Mouse (Mus musculus): Measurements from ENCODE around the gene Tor2a. TPM values are rescaled to one million over a fixed set of nuclear protein-coding genes. Genes with fewer than 3 reads are reported as not detected.

Tor2a gene
- total RNA-seq, 2 experiments from 2014 or later: 8.1 to 8.3 TPM

- DNase-seq (ENCODE audit: low spot score): no peak
- intact Hi-C loops (cut with DNase I): loop anchor here (2.0 kb wide), 1 partner anchor 15 kb away; no protein-coding TSS in a partner anchor
Observed at GRCm38 (mm10) chr2:32751665-32752033, 5.4 kb upstream of the Tor2a start.

DNA sequence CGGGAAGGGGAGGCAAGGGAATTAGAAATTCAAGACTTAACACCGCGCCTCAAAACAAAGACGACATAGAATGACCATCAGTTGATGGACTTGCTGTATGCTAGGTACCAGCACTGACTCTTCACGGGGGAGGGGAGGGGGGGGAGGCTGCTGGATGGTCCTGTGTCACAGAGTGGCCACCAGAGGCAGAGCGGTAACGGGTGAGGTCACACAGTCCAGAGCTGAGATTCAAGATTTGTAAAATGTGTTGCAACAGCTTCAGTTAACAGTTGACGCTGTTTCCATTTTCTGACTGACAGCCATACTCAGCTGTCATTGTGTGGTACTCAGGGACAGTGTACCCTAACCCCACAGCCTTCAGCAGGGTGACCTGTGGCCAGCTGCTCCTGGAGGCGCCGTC lies 4.9 kb upstream of the Tor2a start:
- intact Hi-C loops (cut with DNase I): loop anchor here (2.0 kb wide), 1 partner anchor 15 kb away; no protein-coding TSS in a partner anchor
- no peak for DNase-seq (ENCODE audit: low spot score)

- intact Hi-C loops (cut with DNase I): loop anchor here (1.0 kb wide), 1 partner anchor 42 kb away; no protein-coding TSS in a partner anchor
- no peak for DNase-seq (ENCODE audit: low spot score)
Observed at GRCm38 (mm10) chr2:32756674-32757055, 369 bp upstream of the Tor2a start.

DNA sequence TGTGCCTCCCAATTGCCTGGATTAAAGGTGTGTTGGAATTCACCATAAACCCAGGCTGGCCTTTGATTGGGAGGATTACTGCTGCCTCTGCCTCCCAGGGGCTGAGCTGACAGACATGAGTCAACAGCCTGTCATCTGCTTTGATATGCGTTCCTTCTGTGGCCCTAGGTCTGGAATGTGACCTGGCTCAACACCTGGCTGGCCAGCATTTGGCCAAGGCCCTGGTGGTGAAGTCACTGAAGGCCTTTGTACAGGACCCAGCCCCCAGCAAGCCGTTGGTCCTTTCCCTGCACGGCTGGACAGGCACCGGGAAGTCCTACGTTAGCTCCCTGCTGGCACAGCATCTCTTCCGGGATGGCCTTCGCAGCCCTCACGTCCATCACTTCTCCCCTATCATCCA lies 1.5 kb downstream of the Tor2a start:
- DNase-seq (ENCODE audit: low spot score): no peak
- intact Hi-C loops (cut with DNase I): no loop called here

- DNase-seq (ENCODE audit: low spot score): no peak
- intact Hi-C loops (cut with DNase I): no loop called here
Observed at GRCm38 (mm10) chr2:32759001-32759400, 2.0 kb downstream of the Tor2a start.

GRCm38 (mm10) chr2:32761361-32761760 lies 4.3 kb downstream of the Tor2a start:
- no peak for DNase-seq (ENCODE audit: low spot score)
- intact Hi-C loops (cut with DNase I): no loop called here

DNA sequence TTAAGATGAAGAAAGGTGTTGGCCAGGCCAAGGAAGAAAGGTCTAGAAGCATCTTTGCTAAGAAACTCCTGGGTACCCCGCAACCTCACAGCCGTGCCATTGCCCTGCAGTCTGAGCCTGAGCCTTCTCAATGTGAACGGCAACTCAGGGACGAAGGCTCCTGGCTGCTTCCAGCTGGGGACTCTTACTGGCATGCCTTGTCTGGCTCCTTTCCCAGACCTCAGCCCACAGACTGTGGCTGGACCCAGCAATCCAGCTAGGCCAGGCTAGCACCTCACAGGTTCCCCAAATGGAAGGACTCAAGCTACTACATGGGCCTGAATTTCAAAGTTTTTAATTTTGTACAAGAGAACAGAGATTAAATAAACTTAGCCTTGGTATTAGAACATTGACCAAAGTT lies 4.8 kb downstream of the Tor2a start:
- DNase-seq (ENCODE audit: low spot score): no peak
- intact Hi-C loops (cut with DNase I): no loop called here

- intact Hi-C loops (cut with DNase I): no loop called here
- DNase-seq (ENCODE audit: low spot score): no peak
Observed at GRCm38 (mm10) chr2:32763353-32763752, 6.3 kb downstream of the Tor2a start.

DNA sequence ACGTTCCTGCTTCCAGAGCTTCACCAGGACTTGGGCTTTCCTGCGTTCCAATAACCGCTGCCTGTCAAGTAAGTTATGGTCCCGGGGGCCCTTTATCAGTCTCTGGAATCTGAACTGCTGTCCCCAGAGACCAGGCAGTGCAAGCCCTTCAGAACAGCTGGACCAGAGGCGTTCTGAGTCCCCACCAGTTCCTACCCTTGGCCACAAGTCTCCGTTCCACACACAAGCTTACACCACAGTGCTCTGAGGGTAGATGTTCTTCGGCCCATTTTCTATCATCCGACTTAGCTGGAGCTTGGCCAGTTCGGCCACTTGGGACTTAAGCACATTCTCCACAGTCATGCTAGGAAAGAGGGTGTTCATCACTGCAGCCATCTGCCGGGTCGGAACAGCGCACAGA lies 10.2 kb downstream of the Tor2a start:
- intact Hi-C loops (cut with DNase I): no loop called here
- no peak for DNase-seq (ENCODE audit: low spot score)

DNA sequence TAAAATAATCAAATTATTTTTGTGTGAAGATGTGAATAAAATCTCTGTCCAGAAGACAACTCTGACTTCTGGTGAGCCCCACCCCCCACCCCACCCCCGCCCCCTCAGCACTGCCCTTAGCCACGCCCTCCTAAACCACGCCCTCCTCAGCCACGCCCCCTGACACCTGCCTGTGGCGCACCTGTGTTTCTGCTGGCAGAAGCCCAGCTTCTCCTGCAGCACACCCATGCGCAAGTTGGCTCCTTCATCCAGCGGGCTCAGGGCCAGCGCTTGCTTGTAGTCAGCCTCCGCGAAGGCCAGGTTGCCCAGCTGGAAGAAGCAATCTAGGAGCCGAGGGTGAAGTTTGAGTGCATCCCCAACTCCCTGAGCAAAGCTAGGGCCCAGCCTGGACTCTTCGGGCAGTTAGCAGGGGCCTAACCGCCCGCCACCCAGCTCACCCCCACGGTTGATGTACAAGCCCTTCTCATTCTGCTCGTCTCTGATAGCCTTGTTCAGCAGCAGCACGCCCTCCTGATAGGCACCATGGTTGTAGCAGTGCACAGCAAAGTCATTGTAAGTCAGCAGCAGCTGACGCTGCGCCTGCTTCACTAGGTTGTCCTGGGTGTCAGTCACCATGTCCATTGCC lies 11.7 kb downstream of the Tor2a start:
- intact Hi-C loops (cut with DNase I): no loop called here
- DNase-seq (ENCODE audit: low spot score): no peak

GRCm38 (mm10) chr2:32769327-32770085 lies 12.5 kb downstream of the Tor2a start:
- DNase-seq (ENCODE audit: low spot score): no peak
- intact Hi-C loops (cut with DNase I): no loop called here

DNA sequence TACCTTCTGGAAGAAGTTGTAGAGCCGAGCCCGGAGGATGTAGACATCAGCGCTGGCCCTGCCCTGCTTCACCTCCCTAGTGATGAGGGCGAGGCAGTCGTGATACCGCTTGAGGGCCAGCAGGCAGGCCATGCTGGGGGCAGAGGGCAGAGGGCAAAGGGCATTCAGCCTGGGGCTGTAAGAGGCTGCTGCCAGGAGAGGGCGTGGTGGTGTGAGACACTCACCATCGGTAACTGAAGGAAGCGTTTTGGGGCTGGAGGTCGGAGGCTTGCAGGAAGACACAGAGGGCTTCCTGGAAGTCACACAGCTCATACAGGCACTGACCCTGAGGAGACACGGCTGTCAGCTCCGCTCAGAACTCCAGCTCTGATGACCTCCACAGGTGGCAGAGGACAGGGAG lies 14.9 kb downstream of the Tor2a start:
- intact Hi-C loops (cut with DNase I): no loop called here
- DNase-seq (ENCODE audit: low spot score): no peak

- DNase-seq (ENCODE audit: low spot score): no peak
- intact Hi-C loops (cut with DNase I): no loop called here
Observed at GRCm38 (mm10) chr2:32772626-32773279, 15.7 kb downstream of the Tor2a start.

DNA sequence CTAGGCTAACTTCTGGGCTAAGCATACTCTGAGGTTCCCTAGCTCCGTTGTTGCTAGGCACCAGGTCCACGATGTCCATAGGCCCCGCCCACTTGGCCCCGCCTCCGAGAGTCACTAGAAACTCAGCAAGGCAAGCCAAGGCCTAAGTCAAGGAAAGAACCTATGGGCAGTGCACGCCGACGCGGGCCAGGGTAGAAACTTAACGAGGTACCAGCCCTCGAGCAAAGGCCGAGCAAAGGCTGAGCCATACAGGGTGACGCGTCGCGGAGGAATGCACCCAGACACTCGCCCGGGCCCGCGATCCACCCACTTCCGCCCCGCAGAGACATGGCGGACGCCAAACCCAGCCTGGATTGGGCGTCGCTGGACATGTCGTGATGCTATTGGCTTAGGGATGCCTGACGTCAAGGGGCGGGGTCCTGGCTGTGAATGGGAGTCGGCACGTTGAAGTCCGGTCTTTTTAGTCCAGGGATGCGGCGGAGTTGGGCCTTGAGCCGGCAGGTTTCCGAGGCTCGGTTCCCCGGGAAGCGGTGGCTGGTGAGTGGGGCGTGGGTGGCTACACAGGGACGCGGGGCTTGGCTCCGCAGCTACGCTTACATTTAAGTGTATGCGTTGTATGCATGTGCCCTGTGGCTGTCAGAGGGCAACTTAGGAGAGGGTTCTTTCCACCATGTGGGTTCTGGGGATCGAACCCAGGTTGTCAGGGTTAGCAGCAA lies 18.5 kb downstream of the Tor2a start, which contains the start of the genes Ttc16 and Ptrh1:
TSS of gene Ttc16 (minus strand) at position 275 of the 716 bp plus-strand sequence.
TSS of gene Ptrh1 (plus strand) at position 428 of the 716 bp plus-strand sequence.
- intact Hi-C loops (cut with DNase I): no loop called here

DNA sequence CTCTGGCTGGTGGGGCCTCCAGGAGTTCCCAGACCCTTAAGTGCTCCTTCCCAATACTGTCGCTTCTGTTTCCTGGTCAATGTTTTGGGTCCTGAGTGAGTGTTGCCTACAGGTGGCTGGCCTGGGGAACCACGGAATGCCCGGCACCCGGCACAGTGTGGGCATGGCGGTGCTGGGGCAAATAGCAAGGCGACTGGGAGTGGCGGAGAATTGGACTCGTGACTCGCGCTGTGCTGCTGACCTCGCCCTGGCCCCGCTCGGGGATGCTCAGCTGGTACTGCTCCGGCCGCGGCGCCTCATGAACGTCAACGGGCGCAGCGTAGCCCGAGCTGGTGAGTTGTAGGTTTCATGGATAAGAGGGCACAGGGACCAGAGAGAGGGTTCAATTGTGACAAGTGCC lies 19.2 kb downstream of the Tor2a start:
- no peak for DNase-seq (ENCODE audit: low spot score)
- intact Hi-C loops (cut with DNase I): no loop called here

More for the DNA sequence above, 18.5 kb downstream of the Tor2a start, which contains the start of the genes Ttc16 and Ptrh1:
- DNase-seq (ENCODE audit: low spot score): peak; percentile 97

- intact Hi-C loops (cut with DNase I): no loop called here
- DNase-seq (ENCODE audit: low spot score): no peak
Observed at GRCm38 (mm10) chr2:32778081-32778480, 21.0 kb downstream of the Tor2a start.

- intact Hi-C loops (cut with DNase I): loop anchor here (1.0 kb wide), 1 partner anchor 75 kb away; no protein-coding TSS in a partner anchor
- no peak for DNase-seq (ENCODE audit: low spot score)
Observed at GRCm38 (mm10) chr2:32779131-32779530, 22.1 kb downstream of the Tor2a start.

DNA sequence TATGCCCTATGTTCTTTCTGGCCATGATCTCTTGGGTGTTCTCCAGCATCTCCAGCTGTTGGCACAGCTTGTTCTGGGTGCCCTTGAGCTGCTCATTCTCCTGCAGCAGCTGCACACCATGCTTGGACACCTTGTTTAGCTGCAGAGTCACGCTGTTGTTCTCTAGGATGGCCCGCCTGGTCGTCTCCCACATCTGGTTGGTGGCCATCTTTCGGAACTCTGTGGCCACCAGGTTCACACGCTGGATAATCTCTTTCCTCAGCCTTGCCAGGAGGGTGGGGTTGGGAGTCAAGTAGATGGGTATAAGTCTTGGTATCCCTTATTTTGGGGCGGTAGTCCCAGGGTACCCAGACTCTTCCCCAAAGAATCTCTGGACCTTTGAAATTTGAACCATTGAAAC lies 22.7 kb downstream of the Tor2a start:
- DNase-seq (ENCODE audit: low spot score): no peak
- intact Hi-C loops (cut with DNase I): loop anchor here (1.0 kb wide), 1 partner anchor 75 kb away; no protein-coding TSS in a partner anchor

DNA sequence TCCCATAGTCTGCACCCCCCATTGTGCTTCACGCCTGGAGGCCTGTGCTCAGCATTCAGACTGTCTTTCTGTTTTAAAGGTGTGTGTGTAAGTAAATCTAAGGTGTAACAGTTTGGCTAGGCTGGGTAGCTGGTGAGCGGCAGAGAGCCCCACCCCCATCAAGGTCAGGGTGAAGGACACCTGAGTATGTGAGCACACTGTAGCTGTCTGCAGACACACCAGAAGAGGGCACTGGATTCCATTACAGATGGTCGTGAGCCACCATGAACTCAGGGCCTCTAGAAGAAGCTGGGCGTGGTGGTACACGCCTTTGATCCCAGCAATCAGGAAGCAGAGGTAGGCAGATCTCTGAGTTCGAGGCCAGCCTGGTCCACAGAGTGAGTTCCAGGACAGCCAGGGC lies 24.7 kb downstream of the Tor2a start:
- intact Hi-C loops (cut with DNase I): no loop called here
- no peak for DNase-seq (ENCODE audit: low spot score)

GRCm38 (mm10) chr2:32784048-32784681 lies 27.1 kb downstream of the Tor2a start, which contains the start of gene Cfap157:
Cfap157 (minus strand) TSS chr2:32784428.
- intact Hi-C loops (cut with DNase I): no loop called here
- peak; percentile 31 for DNase-seq (ENCODE audit: low spot score)
